Mouse (Mus musculus): ENCODE results near the gene Ube2g2. TPM values are rescaled to one million over a fixed set of nuclear protein-coding genes. Genes with fewer than 3 reads are reported as not detected.

The Ube2g2 gene
- polyA plus RNA-seq, 1 experiment from 2014 or later = 36.4 TPM

DNA sequence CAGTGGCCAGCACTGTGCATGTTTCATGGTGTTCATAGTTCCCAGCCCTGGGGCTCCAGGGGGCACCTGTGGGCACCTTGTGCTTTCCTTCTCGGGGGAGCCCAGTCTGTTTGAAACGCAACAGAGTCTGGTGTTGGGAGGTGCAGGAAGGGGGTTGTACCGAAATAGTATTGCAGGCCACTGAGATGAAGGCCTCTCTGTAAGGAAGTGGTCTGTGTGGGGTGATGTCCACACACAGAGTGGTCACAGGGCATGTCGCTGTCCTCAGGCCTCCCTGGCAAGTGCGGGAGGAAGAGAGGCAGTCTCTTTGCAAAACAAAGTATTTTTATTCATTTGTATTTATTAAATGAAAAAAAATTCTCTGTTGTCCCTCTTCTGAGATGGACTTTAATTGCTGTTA lies 23.5 kb downstream of the Ube2g2 start:
- H3K36me3 ChIP-seq (ENCODE audit: control insufficient read depth, insufficient read depth) = peaks cover 59% of the 10 kb centered on the region
- H3K27me3 ChIP-seq (replicated peaks; ENCODE audit: control insufficient read depth, insufficient read depth, low read length) = no peaks in the 10 kb centered on the region
- 89% methylated on average over 5 of the region's 5 CpGs for WGBS

DNA sequence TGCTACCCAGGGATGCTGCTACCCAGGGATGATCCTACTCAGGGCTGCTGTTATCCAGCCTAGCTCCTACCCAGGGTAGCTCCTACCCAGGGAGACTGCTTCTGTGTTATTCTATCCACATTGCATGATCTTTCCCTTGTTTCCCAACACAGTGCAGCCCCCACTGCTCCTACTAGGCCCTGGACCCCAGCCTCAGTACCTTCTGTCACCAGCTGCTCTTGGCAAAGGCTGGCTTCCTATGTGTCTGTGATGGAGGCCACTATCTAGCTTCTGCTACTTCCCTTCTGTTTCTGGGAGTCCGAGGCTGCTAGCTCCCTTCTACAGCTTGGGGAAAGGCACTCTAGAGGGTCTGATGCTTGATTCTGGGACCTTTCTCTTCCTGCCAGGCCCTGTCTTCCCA lies 25.4 kb downstream of the Ube2g2 start:
- 56% methylated on average over 1 of the region's 1 CpGs for WGBS
- Histone ChIP-seq H3K4me1 (replicated peaks; ENCODE audit: control insufficient read depth, insufficient read depth, low read length) (no peaks in the 10 kb centered on the region), H3K27ac (ENCODE audit: low read depth, low read length) (no peak overlapping the region), H3K9me3 (ENCODE audit: control insufficient read depth) (no peaks in the 10 kb centered on the region), H3K27me3 (replicated peaks; ENCODE audit: control insufficient read depth, insufficient read depth, low read length) (no peaks in the 10 kb centered on the region), H3K4me3 (ENCODE audit: low read depth, low read length) (no peak overlapping the region), H3K4me2 (replicated peaks; ENCODE audit: low read depth) (no peak overlapping the region), H3K9ac (ENCODE audit: low read depth, low read length) (no peak overlapping the region), H3K36me3 (ENCODE audit: control insufficient read depth, insufficient read depth) (peaks cover 44% of the 10 kb centered on the region)
- no peak for ATAC-seq
- no peak for TF ChIP-seq CTCF (IDR thresholded peaks at IDR 0.05; ENCODE audit: low read depth)

More for the DNA sequence above, 23.5 kb downstream of the Ube2g2 start:
- no peak overlapping the region for H3K9ac ChIP-seq (ENCODE audit: low read depth, low read length)
- no peaks in the 10 kb centered on the region for H3K4me1 ChIP-seq (replicated peaks; ENCODE audit: control insufficient read depth, insufficient read depth, low read length)
- no peak overlapping the region for H3K4me2 ChIP-seq (replicated peaks; ENCODE audit: low read depth)
- no peaks in the 10 kb centered on the region for H3K9me3 ChIP-seq (ENCODE audit: control insufficient read depth)
- ATAC-seq = no peak
- H3K27ac ChIP-seq (ENCODE audit: low read depth, low read length) = no peak overlapping the region
- no peak for TF ChIP-seq CTCF (IDR thresholded peaks at IDR 0.05; ENCODE audit: low read depth)
- no peak overlapping the region for H3K4me3 ChIP-seq (ENCODE audit: low read depth, low read length)

DNA sequence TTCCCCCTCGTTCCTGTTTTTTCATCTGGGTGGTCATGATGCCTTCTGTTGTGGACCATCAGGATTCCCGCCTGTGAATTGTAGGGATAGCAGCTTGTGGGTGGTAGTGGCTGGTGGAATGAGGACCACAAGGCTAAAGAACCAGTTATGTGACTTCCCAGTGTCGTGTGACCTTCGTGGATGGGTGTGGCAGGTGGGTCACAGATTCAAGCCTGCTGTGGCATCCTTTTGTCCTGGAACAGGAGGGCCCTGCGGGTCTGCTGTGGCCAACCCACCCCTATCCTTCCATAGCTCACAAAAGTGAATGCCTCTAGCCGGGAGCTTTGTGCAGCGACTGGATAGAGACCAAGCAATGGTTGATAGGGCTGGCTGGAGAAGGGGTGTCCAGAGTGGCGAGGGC lies 25.8 kb downstream of the Ube2g2 start:
- Histone ChIP-seq H3K9ac (ENCODE audit: low read depth, low read length) (no peak overlapping the region), H3K9me3 (ENCODE audit: control insufficient read depth) (no peaks in the 10 kb centered on the region), H3K36me3 (ENCODE audit: control insufficient read depth, insufficient read depth) (peaks cover 41% of the 10 kb centered on the region), H3K4me1 (replicated peaks; ENCODE audit: control insufficient read depth, insufficient read depth, low read length) (no peaks in the 10 kb centered on the region), H3K4me3 (ENCODE audit: low read depth, low read length) (no peak overlapping the region), H3K4me2 (replicated peaks; ENCODE audit: low read depth) (no peak overlapping the region), H3K27ac (ENCODE audit: low read depth, low read length) (no peak overlapping the region), H3K27me3 (replicated peaks; ENCODE audit: control insufficient read depth, insufficient read depth, low read length) (no peaks in the 10 kb centered on the region)
- no peak for TF ChIP-seq CTCF (IDR thresholded peaks at IDR 0.05; ENCODE audit: low read depth)
- 76% methylated on average over 8 of the region's 8 CpGs for WGBS
- ATAC-seq = no peak

DNA sequence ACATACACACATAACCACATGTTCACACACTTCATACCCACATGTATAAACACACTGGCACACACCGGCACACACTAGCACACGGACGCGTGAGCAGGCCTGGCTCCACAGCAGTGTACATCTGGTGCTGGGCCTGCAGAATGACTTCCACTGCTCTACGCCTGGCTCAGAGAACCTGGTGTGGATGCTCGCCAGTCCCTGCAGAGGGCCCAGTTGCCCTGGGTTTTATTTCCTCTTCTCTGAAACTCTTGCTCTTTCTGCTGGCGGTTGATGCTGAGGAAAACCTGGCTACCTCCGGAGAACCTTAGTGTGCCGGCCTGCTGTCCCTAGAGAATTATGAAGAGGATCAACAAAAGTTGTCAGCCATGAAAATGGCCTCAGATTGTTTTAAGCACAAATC lies 30.0 kb downstream of the Ube2g2 start:
- Histone ChIP-seq H3K9me3 (ENCODE audit: control insufficient read depth) (no peaks in the 10 kb centered on the region), H3K4me3 (ENCODE audit: low read depth, low read length) (no peak overlapping the region), H3K4me2 (replicated peaks; ENCODE audit: low read depth) (no peak overlapping the region), H3K9ac (ENCODE audit: low read depth, low read length) (no peak overlapping the region), H3K27ac (ENCODE audit: low read depth, low read length) (no peak overlapping the region), H3K27me3 (replicated peaks; ENCODE audit: control insufficient read depth, insufficient read depth, low read length) (no peaks in the 10 kb centered on the region), H3K4me1 (replicated peaks; ENCODE audit: control insufficient read depth, insufficient read depth, low read length) (no peaks in the 10 kb centered on the region), H3K36me3 (ENCODE audit: control insufficient read depth, insufficient read depth) (0 out of 2 replicates have a peak, but pooled peaks cover under 1% of the 10 kb centered on the region)
- TF ChIP-seq CTCF (IDR thresholded peaks at IDR 0.05; ENCODE audit: low read depth) = no peak
- ATAC-seq = no peak
- 87% methylated on average over 9 of the region's 9 CpGs for WGBS

DNA sequence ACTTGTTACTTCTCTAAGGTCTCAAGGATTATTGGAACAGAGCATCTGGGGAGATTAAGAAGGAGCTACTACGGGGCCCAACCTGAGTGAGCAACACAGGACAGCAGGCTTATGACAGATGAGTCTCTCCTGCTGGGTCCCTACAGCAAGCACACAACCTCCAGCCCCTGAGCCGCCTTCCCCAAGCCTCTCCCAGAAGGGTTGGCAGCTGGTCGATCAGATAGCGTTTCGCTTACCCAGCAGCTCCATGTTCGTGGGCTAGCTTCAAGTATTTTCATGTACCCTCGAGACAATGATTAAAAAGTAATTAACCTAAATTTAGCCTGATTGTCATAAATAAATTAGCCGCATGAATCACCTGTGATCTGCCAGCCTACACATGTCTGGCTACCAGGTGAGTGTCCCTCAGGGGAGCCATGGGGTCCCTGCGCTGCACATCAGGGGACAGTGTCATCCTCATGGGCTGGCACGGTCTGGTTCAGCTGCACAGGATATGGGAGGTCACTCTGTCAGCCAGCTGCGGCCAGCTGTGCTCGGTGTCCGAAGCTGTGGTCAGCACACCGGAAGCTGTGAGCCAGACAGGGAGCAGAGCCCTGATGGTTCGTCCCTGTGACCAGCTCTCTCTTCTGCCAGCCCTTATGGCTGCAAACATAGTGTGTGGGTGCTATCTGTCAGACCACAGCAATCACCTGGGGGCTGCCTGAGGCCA lies 36.4 kb downstream of the Ube2g2 start:
- no peaks in the 10 kb centered on the region for H3K27me3 ChIP-seq (replicated peaks; ENCODE audit: control insufficient read depth, insufficient read depth, low read length)
- no peak overlapping the region for H3K9ac ChIP-seq (ENCODE audit: low read depth, low read length)
- 51% methylated on average over 15 of the region's 15 CpGs for WGBS
- no peaks in the 10 kb centered on the region for H3K4me1 ChIP-seq (replicated peaks; ENCODE audit: control insufficient read depth, insufficient read depth, low read length)
- no peak overlapping the region for H3K4me2 ChIP-seq (replicated peaks; ENCODE audit: low read depth)
- no peak for TF ChIP-seq CTCF (IDR thresholded peaks at IDR 0.05; ENCODE audit: low read depth)
- no peaks in the 10 kb centered on the region for H3K36me3 ChIP-seq (ENCODE audit: control insufficient read depth, insufficient read depth)
- ATAC-seq = no peak
- H3K9me3 ChIP-seq (ENCODE audit: control insufficient read depth) = no peaks in the 10 kb centered on the region
- H3K27ac ChIP-seq (ENCODE audit: low read depth, low read length) = no peak overlapping the region
- no peak overlapping the region for H3K4me3 ChIP-seq (ENCODE audit: low read depth, low read length)

DNA sequence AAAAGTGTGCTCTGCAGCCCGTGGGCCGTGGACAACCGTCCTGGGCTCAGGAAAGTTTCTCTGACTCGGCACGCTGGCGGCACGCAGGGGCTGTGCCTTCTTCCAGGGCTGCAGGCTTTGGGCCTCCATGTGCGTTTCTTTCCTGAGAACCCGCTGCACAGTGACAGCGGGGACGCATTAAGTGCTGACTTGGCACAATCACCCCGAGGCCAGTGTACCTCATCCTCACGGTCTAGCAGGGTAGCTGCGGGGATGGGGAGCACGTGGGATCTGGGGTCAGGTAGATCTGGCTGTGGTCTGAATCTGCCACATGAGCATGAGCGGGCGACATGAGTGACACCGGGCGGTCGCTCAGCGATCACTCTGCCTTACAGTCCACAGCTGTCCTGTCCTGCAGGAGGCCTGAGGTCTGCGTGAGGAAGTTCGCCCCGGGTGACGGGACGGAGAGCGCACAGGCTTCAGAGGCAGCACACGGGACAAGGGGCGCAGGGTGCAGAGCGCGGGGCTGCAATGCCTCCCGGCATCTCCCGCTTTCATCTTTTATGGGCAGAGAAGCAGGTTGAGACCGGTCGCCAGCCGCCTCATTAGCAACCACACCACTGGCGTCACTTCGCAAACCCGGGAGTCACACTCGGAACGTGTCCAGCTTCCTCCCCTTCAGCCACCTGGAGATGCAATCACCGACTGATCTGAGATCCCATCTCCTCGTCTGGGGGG lies 42.0 kb downstream of the Ube2g2 start:
- WGBS = 42% methylated on average over 43 of the region's 43 CpGs
- H3K9me3 ChIP-seq (ENCODE audit: control insufficient read depth) = no peaks in the 10 kb centered on the region
- H3K36me3 ChIP-seq (ENCODE audit: control insufficient read depth, insufficient read depth) = no peaks in the 10 kb centered on the region
- no peaks in the 10 kb centered on the region for H3K27me3 ChIP-seq (replicated peaks; ENCODE audit: control insufficient read depth, insufficient read depth, low read length)
- no peak for TF ChIP-seq CTCF (IDR thresholded peaks at IDR 0.05; ENCODE audit: low read depth)
- H3K4me2 ChIP-seq (replicated peaks; ENCODE audit: low read depth) = no peak overlapping the region
- no peak for ATAC-seq
- no peak overlapping the region for H3K4me3 ChIP-seq (ENCODE audit: low read depth, low read length)
- no peak overlapping the region for H3K9ac ChIP-seq (ENCODE audit: low read depth, low read length)
- no peaks in the 10 kb centered on the region for H3K4me1 ChIP-seq (replicated peaks; ENCODE audit: control insufficient read depth, insufficient read depth, low read length)
- H3K27ac ChIP-seq (ENCODE audit: low read depth, low read length) = no peak overlapping the region

Measured in intestine, postnatal 0 days (tissue).